Mouse (Mus musculus) thymus, adult 2 months (tissue): ENCODE measurements at regions not wholly inside any gene's neighbourhood (a gene's known extent, or its start where the extent isn't known, plus 50 kb on each side); places are given as distances from the start of the nearest gene placed in this dataset.
A peak's percentile ranks its signal among the peaks of the same experiment; 100 is the strongest.

Experiments used
- DNase-seq: peaks from one replicate; pipeline ENCODE4 v3.0.0; 2021
- H3K27ac ChIP-seq: fragments of 200-500 bp; 2 replicates; pipeline ENCODE4 v1.5.1; 2012; ENCODE audit warnings: low read length, control low read depth; ENCODE audit not compliant: control insufficient read depth, insufficient read depth
- H3K27me3 ChIP-seq: fragments of 200-500 bp; 2 replicates; pipeline ENCODE4 v1.6.1; 2012; ENCODE audit warnings: mild to moderate bottlenecking, low read length, moderate library complexity, mixed read lengths; ENCODE audit not compliant: control insufficient read depth, insufficient read depth
- H3K36me3 ChIP-seq: fragments of 200-500 bp; 2 replicates; pipeline ENCODE4 v1.6.1; 2012; ENCODE audit warnings: mild to moderate bottlenecking, low read length, moderate library complexity; ENCODE audit not compliant: control insufficient read depth, insufficient read depth
- H3K4me1 ChIP-seq: fragments of 200-500 bp; replicated peaks from 2 replicates; pipeline ENCODE4 v1.6.1; 2012; ENCODE audit warnings: low read length; ENCODE audit not compliant: control insufficient read depth, insufficient read depth
- H3K4me3 ChIP-seq: fragments of 200-500 bp; 2 replicates; pipeline ENCODE4 v1.5.1; 2012; ENCODE audit warnings: mild to moderate bottlenecking, low read length, control low read depth, moderate library complexity; ENCODE audit not compliant: control insufficient read depth, insufficient read depth
- CTCF ChIP-seq: fragments of 200-500 bp; IDR thresholded peaks from 2 replicates; pipeline ENCODE4 v1.5.1; 2012; ENCODE audit warnings: mild to moderate bottlenecking, control low read depth, low read length, moderate library complexity, borderline replicate concordance; ENCODE audit not compliant: control insufficient read depth, poor library complexity, insufficient read depth; ENCODE audit errors: extremely low read depth
- POLR2A ChIP-seq: fragments of 200-500 bp; IDR thresholded peaks from 2 replicates; pipeline ENCODE4 v1.6.1; 2012; ENCODE audit warnings: mild to moderate bottlenecking, low read length, control low read depth, moderate library complexity; ENCODE audit not compliant: control insufficient read depth, poor library complexity, insufficient read depth; ENCODE audit errors: extremely low read depth
- WGBS: fragments of 180-500 bp; shearing (Covaris S2); methylation state at CpG from one replicate; pipeline ENCODE4 v1.1.7; 2018; 5-methylcytosine and 5-hydroxymethylcytosine counted together

DNA sequence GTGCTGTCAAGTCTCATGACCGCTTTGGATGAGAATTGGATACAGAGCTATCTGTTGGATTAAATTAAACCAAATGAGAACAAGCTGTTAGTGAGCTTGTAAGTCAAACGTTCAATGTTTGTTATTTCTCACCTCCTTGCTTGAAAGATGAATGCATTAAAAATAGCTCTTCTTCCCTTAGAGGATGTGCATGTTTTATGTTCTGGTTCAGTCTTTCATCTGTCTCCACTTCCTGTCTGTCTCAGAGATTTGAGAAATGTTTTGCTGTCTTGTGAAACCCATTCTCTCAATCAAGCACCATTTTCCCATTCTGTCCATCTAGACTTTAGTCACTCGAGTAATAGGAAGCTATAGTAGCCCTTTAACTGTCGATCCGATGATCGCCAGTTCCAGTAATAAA, 90.4 kb downstream of the Icos start:
- Histone ChIP-seq H3K4me1 (no peaks in the 10 kb centered on the region; the same call in 1 of the 2 replicates), H3K36me3 (no peaks in the 10 kb centered on the region), H3K4me3 (no peak overlapping the region), H3K27me3 (no peaks in the 10 kb centered on the region), H3K27ac (no peak overlapping the region; the same call in 1 of the 2 replicates)
- no peak for DNase-seq
- 79% methylated on average over 6 of the region's 6 CpGs for WGBS
- no peak for TF ChIP-seq CTCF
- TF ChIP-seq POLR2A = no peak

DNA sequence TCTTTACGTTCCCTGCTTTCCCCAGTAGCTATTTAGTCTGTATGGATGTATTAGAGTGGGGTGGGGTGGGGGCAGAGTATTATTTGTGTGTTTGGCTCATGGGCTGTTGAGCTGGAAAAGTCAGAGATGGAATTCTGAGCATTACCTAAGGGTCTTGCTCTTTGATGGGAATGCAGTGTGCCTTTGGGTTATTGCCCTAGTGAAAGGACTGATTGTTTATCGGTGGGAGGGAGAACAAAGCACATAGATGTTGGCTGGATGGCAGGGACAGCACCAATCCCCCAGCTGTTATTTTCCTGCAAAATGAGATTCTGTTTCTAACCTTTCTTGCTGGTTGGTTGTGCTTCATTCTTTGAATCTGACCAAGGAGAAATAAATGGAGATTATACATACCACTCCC, 96.4 kb downstream of the Icos start:
- no peaks in the 10 kb centered on the region for H3K27me3 ChIP-seq
- no peaks in the 10 kb centered on the region for H3K4me1 ChIP-seq
- no peak overlapping the region for H3K4me3 ChIP-seq
- no peak for TF ChIP-seq POLR2A
- no peak for TF ChIP-seq CTCF
- H3K36me3 ChIP-seq = no peaks in the 10 kb centered on the region
- DNase-seq = no peak
- no peak overlapping the region for H3K27ac ChIP-seq
- 83% methylated on average over 2 of the region's 2 CpGs for WGBS

DNA sequence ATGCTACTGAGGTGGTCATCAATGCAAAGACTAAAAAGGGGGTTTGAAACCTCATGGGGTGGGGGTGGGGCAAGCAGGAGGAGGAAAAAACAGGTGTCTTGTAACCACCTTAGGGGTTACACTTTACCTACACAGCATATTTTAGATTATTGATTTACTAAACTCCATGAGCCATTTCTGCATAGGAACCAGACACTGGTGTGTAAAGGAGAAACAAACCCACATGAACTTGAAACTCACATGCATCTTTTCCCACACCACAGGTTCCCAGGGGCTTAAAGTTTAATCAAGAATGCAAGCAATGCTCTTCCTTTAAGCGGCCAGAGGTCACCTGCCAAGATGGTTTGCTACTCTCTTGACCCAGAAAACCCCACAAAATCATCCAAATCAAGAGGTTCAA, 97.6 kb downstream of the Icos start:
- TF ChIP-seq CTCF = no peak
- no peak for TF ChIP-seq POLR2A
- 90% methylated on average over 1 of the region's 1 CpGs for WGBS
- Histone ChIP-seq H3K36me3 (no peaks in the 10 kb centered on the region), H3K4me1 (no peaks in the 10 kb centered on the region), H3K27ac (no peak overlapping the region), H3K4me3 (no peak overlapping the region), H3K27me3 (no peaks in the 10 kb centered on the region)
- no peak for DNase-seq

DNA sequence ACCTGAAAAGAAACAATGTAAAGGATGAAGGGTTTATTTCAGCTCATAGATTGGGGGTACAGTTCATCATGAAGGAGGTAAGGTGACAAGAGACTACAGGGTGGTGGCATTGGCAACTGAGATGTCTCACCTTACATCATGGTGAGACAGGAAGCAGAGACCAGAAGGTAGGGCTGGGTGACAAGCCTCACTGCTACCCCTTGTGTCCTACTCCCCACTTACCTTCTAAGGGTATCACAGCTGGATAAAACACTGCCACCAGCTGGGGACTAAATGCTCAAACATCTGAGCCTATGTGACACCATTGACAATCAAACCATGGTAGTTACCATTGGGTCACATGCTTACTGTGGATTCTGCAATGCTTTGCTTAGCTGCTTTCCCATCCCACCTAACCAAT, 107.0 kb downstream of the Icos start:
- Histone ChIP-seq H3K27ac (no peak overlapping the region), H3K4me3 (no peak overlapping the region), H3K27me3 (no peaks in the 10 kb centered on the region), H3K4me1 (no peaks in the 10 kb centered on the region), H3K36me3 (no peaks in the 10 kb centered on the region)
- peak; percentile 12 for DNase-seq
- TF ChIP-seq CTCF (no peak), POLR2A (no peak)

GRCm38 (mm10) chr1:61086811-61087210, 109.1 kb downstream of the Icos start:
- WGBS = 85% methylated on average over 5 of the region's 5 CpGs
- Histone ChIP-seq H3K4me1 (no peaks in the 10 kb centered on the region), H3K27me3 (no peaks in the 10 kb centered on the region), H3K36me3 (no peaks in the 10 kb centered on the region), H3K4me3 (no peak overlapping the region), H3K27ac (no peak overlapping the region)
- no peak for DNase-seq
- TF ChIP-seq CTCF (no peak), POLR2A (no peak)

- Histone ChIP-seq H3K4me3 (no peak overlapping the region), H3K36me3 (no peaks in the 10 kb centered on the region), H3K27me3 (no peaks in the 10 kb centered on the region), H3K27ac (no peak overlapping the region), H3K4me1 (no peaks in the 10 kb centered on the region)
- no peak for DNase-seq
- 98% methylated on average over 1 of the region's 1 CpGs for WGBS
- no peak for TF ChIP-seq POLR2A
- TF ChIP-seq CTCF = no peak
These were observed 113.1 kb downstream of the Icos start for GRCm38 (mm10) chr1:61090801-61091200.

- Histone ChIP-seq H3K4me1 (no peaks in the 10 kb centered on the region), H3K4me3 (no peak overlapping the region), H3K36me3 (no peaks in the 10 kb centered on the region), H3K27me3 (no peaks in the 10 kb centered on the region), H3K27ac (no peak overlapping the region)
- no peak for DNase-seq
- no peak for TF ChIP-seq CTCF
- TF ChIP-seq POLR2A = no peak
These were observed 117.9 kb downstream of the Icos start for GRCm38 (mm10) chr1:61095481-61096165.
